Mouse (Mus musculus): ENCODE results near the gene Rasa3. TPM values are rescaled to one million over a fixed set of nuclear protein-coding genes. Genes with fewer than 3 reads are reported as not detected.

Rasa3 gene
- polyA plus RNA-seq, 1 experiment = 39.6 TPM

DNA sequence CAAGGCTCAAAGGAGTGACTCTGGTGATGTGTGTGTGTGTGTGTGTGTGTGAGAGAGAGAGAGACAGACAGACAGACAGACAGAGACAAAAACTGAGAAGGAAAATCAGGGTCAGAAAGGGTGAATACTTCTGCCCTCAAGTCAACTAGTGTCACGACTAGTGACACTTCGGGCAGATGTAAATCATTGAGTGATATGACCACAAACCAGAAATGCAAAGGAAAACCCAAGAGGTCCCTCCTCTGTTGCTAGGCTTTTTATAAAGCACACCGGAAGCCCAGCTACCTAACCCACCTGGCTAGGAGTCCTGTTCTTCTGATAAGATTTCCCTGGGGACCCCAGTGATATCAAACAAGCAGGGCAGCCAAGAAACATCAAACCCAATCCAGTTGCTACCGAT is 2.3 kb downstream of the Rasa3 start:
- Histone ChIP-seq H3K27me3 (ENCODE audit: control insufficient read depth, insufficient read depth, insufficient read length) (no peaks in the 10 kb centered on the region), H3K79me2 (ENCODE audit: control insufficient read depth, insufficient read depth) (peaks cover 60% of the 10 kb centered on the region), H3K4me2 (ENCODE audit: low read depth) (peak overlapping the region; percentile 95), H3K36me3 (ENCODE audit: control insufficient read depth, insufficient read depth) (no peaks in the 10 kb centered on the region), H3ac (ENCODE audit: control insufficient read depth, insufficient read length) (peak overlapping the region; percentile 39), H3K4me3 (peak overlapping the region; percentile 70)
- TF ChIP-seq MAX (IDR thresholded peaks at IDR 0.05; ENCODE audit: low read depth) = no peak
- no peak for TF ChIP-seq REST (IDR thresholded peaks at IDR 0.05; ENCODE audit: insufficient read depth, insufficient read length)
- TF ChIP-seq POLR2AphosphoS2 (IDR thresholded peaks at IDR 0.05; ENCODE audit: insufficient read length, low read depth) = no peak
- TF ChIP-seq MYOD1 (IDR thresholded peaks at IDR 0.05; ENCODE audit: control insufficient read depth in 1 of 3, insufficient read length in 2 of 3, low read depth in 2 of 3) = no peak
- TF ChIP-seq E2F4 (IDR thresholded peaks at IDR 0.05; ENCODE audit: insufficient read depth) = no peak
- TF ChIP-seq USF1 (IDR thresholded peaks at IDR 0.05; ENCODE audit: low read depth) = no peak
- no peak for TF ChIP-seq POLR2A (IDR thresholded peaks at IDR 0.05; ENCODE audit: insufficient read length, low read depth)
- TF ChIP-seq CEBPB (IDR thresholded peaks at IDR 0.05; ENCODE audit: insufficient read depth, poor library complexity, severe bottlenecking) = no peak
- no peak for TF ChIP-seq TCF12 (IDR thresholded peaks at IDR 0.05; ENCODE audit: insufficient read depth, poor library complexity, severe bottlenecking)
- TF ChIP-seq SRF (IDR thresholded peaks at IDR 0.05; ENCODE audit: control insufficient read depth, insufficient read length, low read depth) = no peak
- TF ChIP-seq MYOG (IDR thresholded peaks at IDR 0.05; ENCODE audit: control insufficient read depth in 1 of 3, insufficient read depth in 1 of 3, insufficient read length in 2 of 3, low read depth in 2 of 3) = no peak
- TF ChIP-seq TCF3 (IDR thresholded peaks at IDR 0.05; ENCODE audit: insufficient read length, low read depth) = no peak

DNA sequence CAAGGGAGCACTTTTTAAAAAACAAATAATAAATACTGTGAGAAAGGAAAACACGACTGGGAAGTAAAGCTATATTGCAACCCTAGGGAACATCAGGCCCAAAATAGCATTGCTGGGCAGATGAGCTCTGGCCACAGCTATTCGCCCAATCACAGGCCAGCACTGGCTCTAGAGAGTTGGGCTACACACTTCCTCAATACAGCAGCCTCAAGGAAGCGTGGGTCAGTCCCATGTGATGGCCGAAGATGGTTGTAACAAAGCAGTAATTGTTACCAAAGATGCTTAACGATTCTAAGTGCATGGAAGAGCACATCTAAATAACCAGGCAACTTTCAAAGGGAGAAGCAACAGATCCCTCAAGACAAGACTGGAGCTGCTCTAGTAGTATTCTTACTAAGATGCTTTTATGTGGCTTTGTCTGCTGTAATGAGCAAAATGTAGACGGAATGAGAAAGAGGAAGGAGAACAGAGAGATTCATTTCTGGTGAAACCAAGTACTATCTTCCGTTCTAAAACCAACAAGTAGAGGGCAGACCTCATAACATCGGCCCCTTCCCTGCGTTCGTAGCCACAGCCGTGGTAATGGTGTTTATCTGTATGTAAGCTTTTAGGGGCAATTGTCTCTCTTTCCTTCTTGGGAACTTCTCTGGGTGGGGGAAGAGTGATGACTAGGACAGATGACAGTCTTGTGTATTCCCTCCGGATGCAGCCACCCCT is 3.0 kb downstream of the Rasa3 start:
- Histone ChIP-seq H3K36me3 (ENCODE audit: control insufficient read depth, insufficient read depth) (no peaks in the 10 kb centered on the region), H3K79me2 (ENCODE audit: control insufficient read depth, insufficient read depth) (peaks cover 67% of the 10 kb centered on the region), H3K27me3 (ENCODE audit: control insufficient read depth, insufficient read depth, insufficient read length) (no peaks in the 10 kb centered on the region), H3K4me3 (peak overlapping the region; percentile 70), H3K4me2 (ENCODE audit: low read depth) (peak overlapping the region; percentile 95), H3ac (ENCODE audit: control insufficient read depth, insufficient read length) (no peak overlapping the region)
- TF ChIP-seq MYOG (IDR thresholded peaks at IDR 0.05; ENCODE audit: control insufficient read depth in 1 of 3, insufficient read depth in 1 of 3, insufficient read length in 2 of 3, low read depth in 2 of 3) (no peak), POLR2A (IDR thresholded peaks at IDR 0.05; ENCODE audit: insufficient read length, low read depth) (peak; percentile 61), USF1 (IDR thresholded peaks at IDR 0.05; ENCODE audit: low read depth) (peak; percentile 3)

DNA sequence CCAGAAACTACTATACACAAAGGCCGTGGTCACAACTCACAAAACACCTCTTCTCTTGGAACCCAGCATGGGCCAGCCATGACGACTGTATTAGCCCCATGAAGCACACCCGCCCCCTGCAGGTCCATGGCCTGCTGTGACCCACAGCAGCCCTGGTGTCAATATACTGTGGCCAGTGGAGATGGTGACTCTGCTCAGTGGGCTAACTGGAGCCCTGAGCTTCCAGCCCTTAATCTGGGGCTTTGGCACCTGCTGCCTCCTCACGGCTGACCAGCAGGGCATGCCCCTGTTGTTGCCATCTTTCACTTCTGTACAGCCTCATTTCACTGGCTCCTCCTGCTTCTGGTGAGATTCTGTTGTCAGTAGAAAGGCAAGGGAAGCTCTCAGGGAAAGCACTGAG is 4.2 kb downstream of the Rasa3 start:
- Histone ChIP-seq H3K79me2 (ENCODE audit: control insufficient read depth, insufficient read depth) (peaks cover 73% of the 10 kb centered on the region), H3ac (ENCODE audit: control insufficient read depth, insufficient read length) (no peak overlapping the region), H3K36me3 (ENCODE audit: control insufficient read depth, insufficient read depth) (no peaks in the 10 kb centered on the region), H3K4me2 (ENCODE audit: low read depth) (peak overlapping the region; percentile 95), H3K4me3 (no peak overlapping the region), H3K27me3 (ENCODE audit: control insufficient read depth, insufficient read depth, insufficient read length) (no peaks in the 10 kb centered on the region)
- TF ChIP-seq CEBPB (IDR thresholded peaks at IDR 0.05; ENCODE audit: insufficient read depth, poor library complexity, severe bottlenecking) (no peak), TCF12 (IDR thresholded peaks at IDR 0.05; ENCODE audit: insufficient read depth, poor library complexity, severe bottlenecking) (peak; percentile 13), MYOG (IDR thresholded peaks at IDR 0.05; ENCODE audit: control insufficient read depth in 1 of 3, insufficient read depth in 1 of 3, insufficient read length in 2 of 3, low read depth in 2 of 3) (peak; percentile 36 to 86 (median 62)), POLR2A (IDR thresholded peaks at IDR 0.05; ENCODE audit: insufficient read length, low read depth) (no peak), MYOD1 (IDR thresholded peaks at IDR 0.05; ENCODE audit: control insufficient read depth in 1 of 3, insufficient read length in 2 of 3, low read depth in 2 of 3) (peak in 2 of 3 experiments; percentile 80 to 89)

DNA sequence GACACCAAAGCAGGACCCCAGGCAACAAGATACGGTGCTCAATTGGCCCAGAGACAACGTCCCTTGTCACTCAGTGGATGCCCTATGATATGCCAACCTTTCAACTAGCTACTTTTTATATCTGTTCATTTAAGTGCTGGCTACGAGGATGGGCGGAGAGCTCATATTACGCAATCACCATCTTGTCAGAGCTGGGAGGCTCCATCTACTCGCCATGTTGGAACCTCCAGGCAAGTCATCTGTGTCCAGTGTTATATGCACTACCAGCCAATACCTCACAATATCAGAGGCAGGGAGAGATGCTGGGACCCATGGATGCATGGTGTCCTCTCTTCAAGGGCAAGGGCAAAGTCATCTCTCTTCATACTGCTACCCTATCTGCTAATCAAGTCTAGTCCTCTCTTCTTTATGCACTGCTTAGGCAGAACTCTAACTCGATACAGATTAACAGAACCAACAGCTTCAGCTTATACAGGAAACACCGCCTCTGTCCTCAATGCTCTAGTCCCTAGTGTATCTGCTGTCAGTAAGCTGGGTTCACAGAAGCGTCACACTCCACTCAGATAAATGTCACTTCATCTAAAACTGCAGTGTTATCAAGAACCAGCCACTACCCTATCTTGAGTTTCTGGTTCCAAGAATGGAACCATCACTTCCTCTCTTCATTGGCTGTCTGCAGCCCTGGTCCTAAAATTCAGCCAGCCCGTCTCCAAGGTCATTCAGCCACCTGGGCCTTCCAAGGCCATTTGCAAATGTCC is 6.0 kb downstream of the Rasa3 start:
- Histone ChIP-seq H3K4me2 (ENCODE audit: low read depth) (no peak overlapping the region), H3K36me3 (ENCODE audit: control insufficient read depth, insufficient read depth) (no peaks in the 10 kb centered on the region), H3K4me3 (no peak overlapping the region), H3ac (ENCODE audit: control insufficient read depth, insufficient read length) (no peak overlapping the region), H3K27me3 (ENCODE audit: control insufficient read depth, insufficient read depth, insufficient read length) (no peaks in the 10 kb centered on the region), H3K79me2 (ENCODE audit: control insufficient read depth, insufficient read depth) (peaks cover 89% of the 10 kb centered on the region)
- TF ChIP-seq TCF12 (IDR thresholded peaks at IDR 0.05; ENCODE audit: insufficient read depth, poor library complexity, severe bottlenecking) (no peak), CEBPB (IDR thresholded peaks at IDR 0.05; ENCODE audit: insufficient read depth, poor library complexity, severe bottlenecking) (peak; percentile 87)

DNA sequence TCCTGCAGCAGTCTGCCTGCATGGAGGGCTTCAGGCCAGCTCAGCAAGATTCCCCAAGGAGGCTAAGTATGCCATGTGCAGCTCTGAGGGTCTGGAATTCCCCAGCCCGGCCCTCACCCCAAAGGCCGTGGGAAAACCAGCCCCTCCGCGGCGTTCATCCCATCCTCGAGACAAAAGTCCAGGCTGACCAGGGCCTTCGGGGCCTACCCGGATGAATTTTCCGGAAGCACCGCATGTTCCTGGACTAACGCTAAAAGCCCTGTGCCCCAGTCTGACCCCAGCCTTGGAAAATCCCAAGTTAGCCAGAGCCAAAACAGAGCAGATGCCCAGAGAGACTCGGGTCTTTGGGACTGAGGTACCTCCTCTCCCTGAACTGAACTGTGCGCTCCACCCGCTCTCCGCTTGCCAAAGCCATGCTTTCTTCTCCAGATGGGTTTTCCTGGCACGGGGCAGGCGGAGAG is 7.4 kb downstream of the Rasa3 start:
- Histone ChIP-seq H3K36me3 (ENCODE audit: control insufficient read depth, insufficient read depth) (no peaks in the 10 kb centered on the region), H3K27me3 (ENCODE audit: control insufficient read depth, insufficient read depth, insufficient read length) (no peaks in the 10 kb centered on the region), H3ac (ENCODE audit: control insufficient read depth, insufficient read length) (no peak overlapping the region), H3K4me3 (no peak overlapping the region), H3K79me2 (ENCODE audit: control insufficient read depth, insufficient read depth) (peaks cover 92% of the 10 kb centered on the region), H3K4me2 (ENCODE audit: low read depth) (peak overlapping the region; percentile 87)
- no peak for TF ChIP-seq POLR2AphosphoS2 (IDR thresholded peaks at IDR 0.05; ENCODE audit: insufficient read length, low read depth)
- TF ChIP-seq MYOD1 (IDR thresholded peaks at IDR 0.05; ENCODE audit: control insufficient read depth in 1 of 3, insufficient read length in 2 of 3, low read depth in 2 of 3) = no peak
- TF ChIP-seq TCF12 (IDR thresholded peaks at IDR 0.05; ENCODE audit: insufficient read depth, poor library complexity, severe bottlenecking) = no peak
- TF ChIP-seq USF1 (IDR thresholded peaks at IDR 0.05; ENCODE audit: low read depth) = no peak
- TF ChIP-seq E2F4 (IDR thresholded peaks at IDR 0.05; ENCODE audit: insufficient read depth) = no peak
- no peak for TF ChIP-seq SRF (IDR thresholded peaks at IDR 0.05; ENCODE audit: control insufficient read depth, insufficient read length, low read depth)
- no peak for TF ChIP-seq TCF3 (IDR thresholded peaks at IDR 0.05; ENCODE audit: insufficient read length, low read depth)
